Mouse (Mus musculus) erythroblast, embryonic 14.5 days (primary cell): Measurements from ENCODE around the gene Gzma. TPM values are rescaled to one million over a fixed set of nuclear protein-coding genes. Genes with fewer than 3 reads are reported as not detected.

ENCODE experiments used
- H3K27me3 ChIP-seq: 2 replicates; pipeline ENCODE4 v1.6.1; 2012; ENCODE audit warnings: inconsistent platforms; ENCODE audit not compliant: control insufficient read depth
- H3K36me3 ChIP-seq: 2 replicates; pipeline ENCODE4 v1.6.1; 2012; ENCODE audit warnings: mild to moderate bottlenecking, inconsistent platforms; ENCODE audit not compliant: control insufficient read depth
- H3K4me1 ChIP-seq: 2 replicates; pipeline ENCODE4 v1.6.1; 2012; ENCODE audit warnings: inconsistent platforms; ENCODE audit not compliant: control insufficient read depth
- H3K4me3 ChIP-seq: replicated peaks from 2 replicates; pipeline ENCODE3; 2012; ENCODE audit warnings: moderate library complexity, mild to moderate bottlenecking, inconsistent platforms
- H3K9me3 ChIP-seq: 2 replicates; pipeline ENCODE4 v1.6.1; 2012; ENCODE audit warnings: low read length, inconsistent platforms, mixed read lengths; ENCODE audit not compliant: control insufficient read depth
- GATA1 ChIP-seq: IDR thresholded peaks from 2 replicates; pipeline ENCODE4 v1.6.1; 2012; ENCODE audit warnings: low read length, inconsistent platforms, mixed read lengths
- TAL1 ChIP-seq: IDR thresholded peaks from 3 replicates; pipeline ENCODE4 v1.6.1; 2012; ENCODE audit warnings: low read length, inconsistent platforms, mixed read lengths
- polyA plus RNA-seq: library from polyadenylated mRNA; stranded (reverse); fragments of >175 nt; gene quantifications from 2 replicates; pipeline ENCODE4 v1.2.3, GENCODE M21; 2012

Gzma gene
- polyA plus RNA-seq, 1 experiment = not detected

- TF ChIP-seq TAL1 = no peak
- TF ChIP-seq GATA1 = no peak
- Histone ChIP-seq H3K36me3 (no peaks in the 10 kb centered on the region), H3K9me3 (no peaks in the 10 kb centered on the region), H3K4me3 (no peak overlapping the region), H3K4me1 (no peaks in the 10 kb centered on the region), H3K27me3 (no peaks in the 10 kb centered on the region)
Measured at GRCm38 (mm10) chr13:113094618-113095017, 6.2 kb downstream of the Gzma start.

- Histone ChIP-seq H3K9me3 (no peaks in the 10 kb centered on the region), H3K27me3 (no peaks in the 10 kb centered on the region), H3K4me1 (no peaks in the 10 kb centered on the region), H3K4me3 (no peak overlapping the region), H3K36me3 (no peaks in the 10 kb centered on the region)
- TF ChIP-seq GATA1 (no peak), TAL1 (no peak)
Measured at GRCm38 (mm10) chr13:113090489-113090888, 10.3 kb downstream of the Gzma start.

- Histone ChIP-seq H3K27me3 (no peaks in the 10 kb centered on the region), H3K9me3 (no peaks in the 10 kb centered on the region), H3K36me3 (no peaks in the 10 kb centered on the region), H3K4me1 (peaks cover 4% of the 10 kb centered on the region), H3K4me3 (no peak overlapping the region)
- no peak for TF ChIP-seq TAL1
- no peak for TF ChIP-seq GATA1
Measured at GRCm38 (mm10) chr13:113087226-113088017, 13.4 kb downstream of the Gzma start.

GRCm38 (mm10) chr13:113084732-113085131, 16.0 kb downstream of the Gzma start:
- Histone ChIP-seq H3K9me3 (no peaks in the 10 kb centered on the region), H3K4me1 (peaks cover 4% of the 10 kb centered on the region), H3K4me3 (no peak overlapping the region), H3K36me3 (no peaks in the 10 kb centered on the region), H3K27me3 (no peaks in the 10 kb centered on the region)
- TF ChIP-seq TAL1 = no peak
- no peak for TF ChIP-seq GATA1

GRCm38 (mm10) chr13:113082101-113082500, 18.7 kb downstream of the Gzma start:
- H3K9me3 ChIP-seq = no peaks in the 10 kb centered on the region
- peaks cover 4% of the 10 kb centered on the region for H3K4me1 ChIP-seq
- TF ChIP-seq GATA1 = no peak
- TF ChIP-seq TAL1 = no peak
- H3K4me3 ChIP-seq = no peak overlapping the region
- H3K27me3 ChIP-seq = no peaks in the 10 kb centered on the region
- no peaks in the 10 kb centered on the region for H3K36me3 ChIP-seq

GRCm38 (mm10) chr13:113079021-113079420, 21.8 kb downstream of the Gzma start:
- TF ChIP-seq GATA1 (no peak), TAL1 (no peak)
- H3K4me1 ChIP-seq = 0 out of 2 replicates have a peak, but pooled peaks cover 2% of the 10 kb centered on the region
- H3K4me3 ChIP-seq = no peak overlapping the region
- no peaks in the 10 kb centered on the region for H3K9me3 ChIP-seq
- H3K36me3 ChIP-seq = no peaks in the 10 kb centered on the region
- no peaks in the 10 kb centered on the region for H3K27me3 ChIP-seq

GRCm38 (mm10) chr13:113064542-113064941, 36.2 kb downstream of the Gzma start:
- H3K36me3 ChIP-seq = no peaks in the 10 kb centered on the region
- no peaks in the 10 kb centered on the region for H3K27me3 ChIP-seq
- H3K4me3 ChIP-seq = no peak overlapping the region
- no peaks in the 10 kb centered on the region for H3K4me1 ChIP-seq
- no peaks in the 10 kb centered on the region for H3K9me3 ChIP-seq
- no peak for TF ChIP-seq GATA1
- no peak for TF ChIP-seq TAL1

- Histone ChIP-seq H3K36me3 (no peaks in the 10 kb centered on the region), H3K9me3 (peaks cover 11% of the 10 kb centered on the region), H3K4me1 (no peaks in the 10 kb centered on the region), H3K4me3 (no peak overlapping the region), H3K27me3 (no peaks in the 10 kb centered on the region; the same call in 1 of the 2 replicates)
- TF ChIP-seq TAL1 (no peak), GATA1 (no peak)
Measured at GRCm38 (mm10) chr13:113061746-113062145, 39.0 kb downstream of the Gzma start.

- Histone ChIP-seq H3K4me1 (no peaks in the 10 kb centered on the region), H3K9me3 (peaks cover 28% of the 10 kb centered on the region), H3K4me3 (no peak overlapping the region), H3K27me3 (no peaks in the 10 kb centered on the region; the same call in 1 of the 2 replicates), H3K36me3 (no peaks in the 10 kb centered on the region)
- TF ChIP-seq GATA1 (no peak), TAL1 (no peak)
Measured at GRCm38 (mm10) chr13:113055826-113056225, 45.0 kb downstream of the Gzma start.

GRCm38 (mm10) chr13:113054230-113054629, 46.6 kb downstream of the Gzma start:
- TF ChIP-seq GATA1 (no peak), TAL1 (no peak)
- H3K36me3 ChIP-seq = no peaks in the 10 kb centered on the region

More at GRCm38 (mm10) chr13:113054230-113054629, 46.6 kb downstream of the Gzma start:
- H3K4me3 ChIP-seq = no peak overlapping the region
- H3K9me3 ChIP-seq = peaks cover 28% of the 10 kb centered on the region
- no peaks in the 10 kb centered on the region for H3K4me1 ChIP-seq
- no peaks in the 10 kb centered on the region; the same call in 1 of the 2 replicates for H3K27me3 ChIP-seq
